Mouse (Mus musculus) CH12.LX (cell line): ENCODE data around the gene Coro2b. TPM values are rescaled to one million over a fixed set of nuclear protein-coding genes. Genes with fewer than 3 reads are reported as not detected.

Experiments
- DNase-seq: peaks from one replicate; pipeline ENCODE4 v3.0.0-alpha.2; 2013; ENCODE audit errors: extremely low read depth
- H3K27ac ChIP-seq: 2 replicates; pipeline ENCODE4 v1.5.1; 2012; ENCODE audit warnings: low read depth, mild to moderate bottlenecking, control low read depth, moderate library complexity; ENCODE audit not compliant: insufficient read depth
- H3K27me3 ChIP-seq: replicated peaks from 2 replicates; pipeline ENCODE3; 2012; ENCODE audit warnings: inconsistent platforms
- H3K36me3 ChIP-seq, 2 experiments: replicated peaks in 1 of 2; 2 replicates each; pipeline versions ENCODE3 to v1.6.1; 2012; ENCODE audit warnings: inconsistent platforms in 1 of 2, low read length in 1 of 2, mild to moderate bottlenecking in 1 of 2, mixed read lengths in 1 of 2, moderate library complexity in 1 of 2; ENCODE audit not compliant: control insufficient read depth in 1 of 2, insufficient read depth in 1 of 2
- H3K4me1 ChIP-seq, 2 experiments: 2 replicates each; pipeline ENCODE4 v1.6.1; 2012; ENCODE audit warnings: inconsistent platforms in 1 of 2, moderate library complexity in 1 of 2; ENCODE audit not compliant: insufficient read depth in 2 of 2, control insufficient read depth in 1 of 2
- H3K4me2 ChIP-seq: 2 replicates; pipeline ENCODE4 v1.6.1; 2012; ENCODE audit warnings: low read depth, mild to moderate bottlenecking, control low read depth; ENCODE audit not compliant: poor library complexity, insufficient read depth, severe bottlenecking
- H3K4me3 ChIP-seq, 3 experiments: fragments of 150-350 bp in 1 of 3; sonication (generic) in 1 of 3; replicated peaks in 1 of 3; 2 replicates each; pipeline versions ENCODE3 to v1.5.1; 2011 to 2012; ENCODE audit warnings: low read depth in 2 of 3, low read length in 2 of 3, mild to moderate bottlenecking in 2 of 3, moderate library complexity in 2 of 3, control low read depth in 1 of 3, improper control_type of control experiment in 1 of 3, inconsistent platforms in 1 of 3, mixed read lengths in 1 of 3; ENCODE audit not compliant: poor library complexity in 1 of 3
- H3K79me2 ChIP-seq: replicated peaks from 2 replicates; pipeline ENCODE4 v1.6.1; 2012; ENCODE audit warnings: mild to moderate bottlenecking, moderate library complexity; ENCODE audit not compliant: control insufficient read depth, poor library complexity, insufficient read depth, severe bottlenecking; ENCODE audit errors: extremely low read depth
- H3K9ac ChIP-seq: 2 replicates; pipeline ENCODE4 v1.6.1; 2012; ENCODE audit warnings: low read depth, mild to moderate bottlenecking, control low read depth, moderate library complexity; ENCODE audit not compliant: insufficient read depth
- H3K9me3 ChIP-seq: replicated peaks from 2 replicates; pipeline ENCODE3; 2012; ENCODE audit warnings: low read length, inconsistent platforms, mixed read lengths
- BHLHE40 ChIP-seq: IDR thresholded peaks from 2 replicates; pipeline ENCODE4 v1.6.1; 2011; ENCODE audit warnings: mild to moderate bottlenecking, low read depth, low read length, improper control_type of control experiment
- CHD1 ChIP-seq: IDR thresholded peaks from 2 replicates; pipeline ENCODE4 v1.6.1; 2012; ENCODE audit warnings: low read depth, low read length, improper control_type of control experiment, inconsistent platforms
- CHD2 ChIP-seq: IDR thresholded peaks from 2 replicates; pipeline ENCODE4 v1.6.1; 2011; ENCODE audit warnings: low read length, improper control_type of control experiment
- CTCF ChIP-seq, 2 experiments: IDR thresholded peaks in 1 of 2; conservative IDR thresholded peaks in 1 of 2; 2 replicates each; pipeline ENCODE4 v1.5.1; 2011 to 2012; ENCODE audit warnings: low read depth in 2 of 2, low read length in 2 of 2, improper control_type of control experiment in 1 of 2, inconsistent platforms in 1 of 2, mild to moderate bottlenecking in 1 of 2, moderate library complexity in 1 of 2
- E2F4 ChIP-seq: IDR thresholded peaks from 2 replicates; pipeline ENCODE4 v1.6.1; 2011; ENCODE audit warnings: low read depth, low read length, improper control_type of control experiment; ENCODE audit not compliant: insufficient replicate concordance
- ELF1 ChIP-seq: IDR thresholded peaks from 2 replicates; pipeline ENCODE4 v1.6.1; 2014; ENCODE audit warnings: low read depth, mild to moderate bottlenecking, inconsistent platforms, low read length, improper control_type of control experiment
- EP300 ChIP-seq: IDR thresholded peaks from 2 replicates; pipeline ENCODE4 v1.6.1; 2011; ENCODE audit warnings: low read length, improper control_type of control experiment
- ETS1 ChIP-seq: conservative IDR thresholded peaks from 2 replicates; pipeline ENCODE4 v1.6.1; 2012; ENCODE audit warnings: low read depth, mild to moderate bottlenecking, inconsistent platforms, low read length, improper control_type of control experiment, moderate library complexity
- HCFC1 ChIP-seq: IDR thresholded peaks from 2 replicates; pipeline ENCODE4 v1.6.1; 2012; ENCODE audit warnings: low read depth, mild to moderate bottlenecking, inconsistent platforms, low read length, improper control_type of control experiment
- JUN ChIP-seq: IDR thresholded peaks from 2 replicates; pipeline ENCODE4 v1.6.1; 2011; ENCODE audit warnings: low read depth, mild to moderate bottlenecking, low read length, improper control_type of control experiment, moderate library complexity; ENCODE audit not compliant: insufficient read depth
- JUND ChIP-seq: conservative IDR thresholded peaks from 2 replicates; pipeline ENCODE4 v1.6.1; 2011; ENCODE audit warnings: low read depth, low read length, improper control_type of control experiment
- KAT2A ChIP-seq: IDR thresholded peaks from 2 replicates; pipeline ENCODE4 v1.6.1; 2012; ENCODE audit warnings: low read length, improper control_type of control experiment, inconsistent platforms; ENCODE audit not compliant: insufficient replicate concordance
- MAFK ChIP-seq: IDR thresholded peaks from 2 replicates; pipeline ENCODE4 v1.6.1; 2011; ENCODE audit warnings: low read length, improper control_type of control experiment; ENCODE audit not compliant: insufficient replicate concordance
- MAX ChIP-seq: IDR thresholded peaks from 2 replicates; pipeline ENCODE4 v1.6.1; 2011; ENCODE audit warnings: low read length, improper control_type of control experiment
- MAZ ChIP-seq: IDR thresholded peaks from 2 replicates; pipeline ENCODE4 v1.6.1; 2012; ENCODE audit warnings: low read depth, mild to moderate bottlenecking, inconsistent platforms, low read length, improper control_type of control experiment, moderate library complexity
- MXI1 ChIP-seq: IDR thresholded peaks from 2 replicates; pipeline ENCODE4 v1.6.1; 2011; ENCODE audit warnings: mild to moderate bottlenecking, low read depth, low read length, improper control_type of control experiment
- NELFE ChIP-seq: IDR thresholded peaks from 2 replicates; pipeline ENCODE4 v1.6.1; 2011; ENCODE audit warnings: low read depth, low read length, improper control_type of control experiment
- NRF1 ChIP-seq: IDR thresholded peaks from 2 replicates; pipeline ENCODE4 v1.6.1; 2014; ENCODE audit warnings: low read depth, mild to moderate bottlenecking, inconsistent platforms, low read length, improper control_type of control experiment, moderate library complexity
- POLR2A ChIP-seq: IDR thresholded peaks from 2 replicates; pipeline ENCODE4 v1.6.1; 2011; ENCODE audit warnings: low read depth, mild to moderate bottlenecking, improper control_type of control experiment, low read length
- POLR2AphosphoS2 ChIP-seq: IDR thresholded peaks from 2 replicates; pipeline ENCODE4 v1.6.1; 2011; ENCODE audit warnings: low read depth, low read length, improper control_type of control experiment
- RAD21 ChIP-seq: IDR thresholded peaks from 2 replicates; pipeline ENCODE4 v1.6.1; 2011; ENCODE audit warnings: low read depth, mild to moderate bottlenecking, low read length, improper control_type of control experiment, moderate library complexity
- SMC3 ChIP-seq: IDR thresholded peaks from 2 replicates; pipeline ENCODE4 v1.6.1; 2011; ENCODE audit warnings: low read depth, low read length, improper control_type of control experiment
- TCF12 ChIP-seq: IDR thresholded peaks from 2 replicates; pipeline ENCODE4 v1.6.1; 2014; ENCODE audit warnings: low read depth, mild to moderate bottlenecking, inconsistent platforms, low read length, improper control_type of control experiment
- USF1 ChIP-seq: IDR thresholded peaks from 2 replicates; pipeline ENCODE4 v1.6.1; 2014; ENCODE audit warnings: low read depth, mild to moderate bottlenecking, inconsistent platforms, low read length, improper control_type of control experiment
- USF2 ChIP-seq: conservative IDR thresholded peaks from 2 replicates; pipeline ENCODE4 v1.6.1; 2011; ENCODE audit warnings: low read depth, low read length, improper control_type of control experiment
- ZC3H11A ChIP-seq: IDR thresholded peaks from 2 replicates; pipeline ENCODE4 v1.6.1; 2012; ENCODE audit warnings: low read depth, mild to moderate bottlenecking, inconsistent platforms, low read length, improper control_type of control experiment
- ZKSCAN1 ChIP-seq: IDR thresholded peaks from 2 replicates; pipeline ENCODE4 v1.6.1; 2012; ENCODE audit warnings: low read depth, inconsistent platforms, low read length, improper control_type of control experiment, borderline replicate concordance
- ZMIZ1 ChIP-seq: IDR thresholded peaks from 2 replicates; pipeline ENCODE4 v1.6.1; 2012; ENCODE audit warnings: low read depth, mild to moderate bottlenecking, inconsistent platforms, low read length, improper control_type of control experiment
- ZNF384 ChIP-seq: IDR thresholded peaks from 2 replicates; pipeline ENCODE4 v1.6.1; 2012; ENCODE audit warnings: low read depth, low read length, improper control_type of control experiment, inconsistent platforms
- dilution Hi-C: fragments of 300-500 bp; cut with MboI; formaldehyde crosslinking; loops from 2 replicates; pipeline ENCODE4 v1.14.3; 2020; ENCODE audit warnings: low sequenced_read_pairs; ENCODE audit not compliant: extremely low pct_unique_long_range_greater_than_20kb, extremely low pct_ligation_motif_present
- in situ Hi-C: fragments of 300-500 bp; cut with MboI; formaldehyde crosslinking; loops from 3 replicates; pipeline ENCODE4 v1.14.3; 2019; ENCODE audit warnings: low sequenced_read_pairs, low pct_ligation_motif_present, low pct_unique_long_range_greater_than_20kb, mixed read lengths
- polyA plus RNA-seq: library from polyadenylated mRNA; unstranded; fragments of >175 nt; gene quantifications from 2 replicates; pipeline ENCODE4 v1.2.1, GENCODE M21; 2012; ENCODE audit warnings: low read depth; ENCODE audit not compliant: insufficient read length
- total RNA-seq, 2 experiments: library from RNA; depleted of rRNA; stranded (reverse); fragments of 300-350 nt in 1 of 2; fragments of >200 nt in 1 of 2; gene quantifications; 2 replicates each; pipeline ENCODE4 v1.2.3; 2012 to 2014

The Coro2b gene
- total and polyA plus RNA-seq, 3 experiments: 0.77 to 3.2 (median 0.85) TPM

DNA sequence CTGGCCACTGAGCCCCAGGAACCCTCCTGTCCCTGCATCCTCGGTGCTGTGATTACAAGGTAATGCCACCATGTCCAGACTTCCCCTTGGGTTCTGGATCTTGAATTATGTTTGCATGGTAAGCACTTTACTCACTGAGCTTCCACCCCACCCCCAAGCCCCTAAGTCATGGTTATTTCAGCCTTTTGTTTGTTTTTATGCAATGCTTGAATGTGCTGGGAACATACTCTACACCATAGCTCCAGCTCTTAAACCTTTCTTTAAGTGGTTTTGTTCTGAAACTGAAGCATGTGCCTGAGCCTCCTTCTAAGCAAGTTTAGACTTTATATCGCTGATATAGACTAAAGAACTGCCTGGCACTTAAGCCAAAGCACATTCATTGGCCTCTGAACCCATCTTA lies 34.5 kb downstream of the Coro2b start:
- dilution Hi-C loops: no loop called here

GRCm38 (mm10) chr9:62501566-62501965 lies 35.3 kb downstream of the Coro2b start:
- dilution Hi-C loops: no loop called here
- Histone ChIP-seq H3K4me2 (no peak overlapping the region), H3K27me3 (no peaks in the 10 kb centered on the region), H3K27ac (no peak overlapping the region), H3K9ac (no peak overlapping the region), H3K36me3 (no peaks in the 10 kb centered on the region), H3K9me3 (no peaks in the 10 kb centered on the region), H3K4me1 (peaks cover 9 to 31% of the 10 kb centered on the region in 2 experiments), H3K79me2 (no peaks in the 10 kb centered on the region), H3K4me3 (no peak overlapping the region)
- TF ChIP-seq POLR2A: no peak
- no peak for TF ChIP-seq MXI1
- TF ChIP-seq ZNF384: no peak
- TF ChIP-seq USF2: no peak
- no peak for TF ChIP-seq MAZ
- TF ChIP-seq SMC3: no peak
- no peak for TF ChIP-seq ZC3H11A
- TF ChIP-seq ZKSCAN1: no peak
- no peak for TF ChIP-seq ETS1
- no peak for TF ChIP-seq E2F4
- no peak for TF ChIP-seq POLR2AphosphoS2
- TF ChIP-seq EP300: no peak
- TF ChIP-seq MAFK: no peak
- no peak for TF ChIP-seq ZMIZ1
- TF ChIP-seq ELF1: no peak
- no peak for TF ChIP-seq HCFC1
- TF ChIP-seq JUND: no peak
- TF ChIP-seq CHD1: no peak
- TF ChIP-seq JUN: no peak
- TF ChIP-seq RAD21: no peak
- DNase-seq: no peak
- in situ Hi-C loops: no loop called here

More for the DNA sequence above, 34.5 kb downstream of the Coro2b start:
- no peaks in the 10 kb centered on the region for H3K9me3 ChIP-seq
- H3K4me1 ChIP-seq: peaks cover 6 to 39% of the 10 kb centered on the region in 2 experiments
- no peaks in the 10 kb centered on the region for H3K79me2 ChIP-seq
- H3K36me3 ChIP-seq: no peaks in the 10 kb centered on the region
- no peak for TF ChIP-seq CTCF (conservative IDR thresholded peaks at IDR 0.05 in 1 of 2, IDR thresholded peaks at IDR 0.05 in 1 of 2; ENCODE audit: low read depth in 2 of 2, low read length in 2 of 2)
- TF ChIP-seq POLR2A: no peak
- TF ChIP-seq POLR2AphosphoS2: no peak
- TF ChIP-seq HCFC1: no peak
- TF ChIP-seq NRF1: no peak
- TF ChIP-seq MAX: no peak
- no peak for TF ChIP-seq USF2
- no peak for TF ChIP-seq TCF12
- TF ChIP-seq ZNF384: no peak
- TF ChIP-seq MXI1: no peak
- no peak for TF ChIP-seq USF1
- TF ChIP-seq NELFE: no peak
- TF ChIP-seq CHD2: no peak
- TF ChIP-seq ZKSCAN1: no peak
- no peak for TF ChIP-seq ZMIZ1
- TF ChIP-seq BHLHE40: no peak
- TF ChIP-seq E2F4: no peak
- no peak for TF ChIP-seq KAT2A
- no peak for TF ChIP-seq ZC3H11A
- TF ChIP-seq ELF1: no peak
- no peak overlapping the region for H3K27ac ChIP-seq
- in situ Hi-C loops: no loop called here
- DNase-seq: no peak
- no peak overlapping the region for H3K9ac ChIP-seq
- H3K4me2 ChIP-seq: no peak overlapping the region
- H3K27me3 ChIP-seq: no peaks in the 10 kb centered on the region
- no peak overlapping the region for H3K4me3 ChIP-seq
